Mouse (Mus musculus) erythroid progenitor cell, adult 5-6 weeks (primary cell): ENCODE measurements at regions not wholly inside any gene's neighbourhood (a gene's known extent, or its start where the extent isn't known, plus 50 kb on each side); places are given as distances from the start of the nearest gene placed in this dataset.

Experiments used
- ATAC-seq: replicated peaks from 2 replicates; pipeline ENCODE4 v1.8.0; 2016; ENCODE audit warnings: moderate number of reproducible peaks, mild to moderate bottlenecking, moderate TSS enrichment, inconsistent platforms; ENCODE audit not compliant: poor library complexity, low FRiP score, severe bottlenecking

DNA sequence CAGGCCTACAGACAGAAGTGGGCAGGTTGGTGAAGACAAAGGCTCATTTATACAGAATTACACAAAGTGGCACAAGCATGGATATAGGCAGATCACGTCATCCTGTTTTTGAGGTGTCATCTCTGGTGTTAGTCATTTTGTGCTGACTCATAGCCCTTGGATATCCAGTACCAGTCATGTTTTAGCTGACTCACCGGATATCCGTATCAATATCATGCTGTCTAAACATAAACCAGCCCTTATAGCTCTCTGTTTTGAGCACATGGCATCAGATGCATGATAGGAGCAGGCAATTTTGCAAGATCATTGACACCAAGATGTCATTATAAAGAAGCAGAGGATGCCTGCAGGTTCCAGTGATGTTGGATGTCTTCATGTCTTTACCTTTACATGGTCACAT lies 97.5 kb upstream of the Mki67 start:
- peak; percentile 46 for ATAC-seq

DNA sequence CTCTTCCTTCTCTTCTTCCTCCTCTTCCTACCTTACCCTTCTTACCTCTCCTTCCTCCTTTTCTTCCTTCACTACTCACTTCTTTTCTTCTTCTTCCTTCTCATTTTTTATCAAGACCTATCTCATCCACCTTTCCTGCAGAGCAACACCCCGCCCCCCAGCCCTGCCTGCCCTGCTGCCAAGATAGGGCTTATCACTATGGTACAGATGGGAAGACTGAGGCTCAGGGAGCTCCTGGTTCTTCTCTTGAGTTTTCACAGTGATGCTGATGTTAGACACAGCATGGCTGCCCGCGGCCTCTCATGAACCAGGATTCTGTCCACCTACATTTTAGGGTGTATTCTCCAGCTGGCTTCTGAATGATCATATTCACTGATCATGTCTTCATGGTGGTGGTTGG lies 100.0 kb upstream of the Mki67 start:
- ATAC-seq = peak; percentile 80

DNA sequence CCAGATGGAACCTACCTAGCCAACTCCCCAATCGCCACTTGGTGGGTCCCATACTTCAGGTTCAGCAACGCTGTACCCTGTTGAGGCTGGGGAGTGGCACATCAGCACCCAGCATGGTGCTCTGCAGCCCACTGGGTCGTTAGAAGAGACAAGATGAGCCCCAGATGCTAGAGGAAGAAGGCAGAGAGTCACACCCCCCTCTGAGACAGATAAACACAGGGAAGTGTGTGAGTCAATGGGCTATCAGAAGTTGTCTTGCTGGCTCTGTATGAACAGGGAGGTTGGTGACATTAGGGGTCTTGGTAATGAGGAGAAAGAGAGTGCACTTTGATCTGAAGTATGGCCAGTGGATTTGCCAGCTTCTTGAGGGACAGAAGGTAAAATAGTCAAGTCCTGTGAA lies 101.7 kb upstream of the Mki67 start:
- ATAC-seq = peak; percentile 31

DNA sequence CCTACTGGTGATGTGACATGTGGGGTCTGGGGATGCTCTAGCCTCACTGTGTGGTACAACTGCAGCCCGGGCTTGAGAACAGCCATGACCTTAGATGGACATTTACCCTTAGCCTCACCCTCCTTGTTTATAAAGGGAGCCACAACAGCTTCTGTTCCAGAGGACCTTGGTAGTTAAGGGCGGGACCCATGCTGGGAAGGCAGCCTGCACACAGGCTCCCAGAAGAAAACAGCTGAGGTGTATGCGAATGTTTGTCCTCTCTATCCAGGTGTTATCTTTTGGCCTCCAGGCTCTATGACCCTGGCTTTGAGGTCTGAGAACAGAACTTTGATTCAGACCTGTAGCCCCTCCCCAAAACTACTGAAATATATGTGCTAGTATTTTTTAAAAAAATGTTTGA lies 102.1 kb upstream of the Mki67 start:
- 0 out of 2 replicates have a peak, but pooled peaks have one; percentile 31 for ATAC-seq

DNA sequence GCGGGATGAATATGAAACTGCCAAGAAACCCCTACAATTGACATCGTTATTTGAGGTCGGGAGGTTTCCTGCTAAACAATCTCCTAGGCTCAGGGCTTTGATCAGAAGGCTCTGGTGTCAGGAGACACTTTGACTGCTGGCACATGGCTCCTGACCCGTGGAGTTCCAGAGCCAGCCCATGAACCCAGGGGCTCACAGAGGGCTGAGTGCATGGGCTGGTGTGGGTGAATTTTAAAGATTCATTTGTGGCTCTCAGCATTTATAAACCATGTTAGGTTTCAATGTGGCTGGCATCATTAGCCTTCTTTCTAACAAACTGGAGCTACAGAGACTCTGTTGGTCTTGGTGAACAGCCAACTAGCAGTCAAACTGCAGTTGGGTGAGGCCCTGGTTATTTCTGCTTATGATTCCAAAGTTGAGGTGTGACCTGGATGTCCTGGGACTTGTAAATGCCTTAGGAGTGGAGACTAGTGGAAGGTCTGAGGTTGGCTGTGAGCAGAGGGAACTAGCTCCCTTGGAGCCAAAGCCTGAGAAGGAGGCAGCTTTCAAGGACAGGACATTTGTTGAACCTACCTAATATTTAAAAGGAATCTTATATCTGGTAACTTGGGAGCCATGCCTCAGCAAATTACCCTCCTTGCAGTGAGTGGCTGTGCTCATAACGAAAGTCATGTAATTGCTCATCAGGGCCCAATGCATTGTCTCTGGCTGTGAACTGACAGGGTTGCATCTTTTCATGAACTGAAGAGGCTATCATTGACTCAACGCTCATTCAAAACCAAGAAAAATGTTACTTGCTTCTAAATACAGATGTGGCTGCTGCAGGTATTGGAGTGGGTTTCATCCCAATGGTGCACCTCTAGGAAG lies 108.0 kb upstream of the Mki67 start:
- ATAC-seq = no peak

DNA sequence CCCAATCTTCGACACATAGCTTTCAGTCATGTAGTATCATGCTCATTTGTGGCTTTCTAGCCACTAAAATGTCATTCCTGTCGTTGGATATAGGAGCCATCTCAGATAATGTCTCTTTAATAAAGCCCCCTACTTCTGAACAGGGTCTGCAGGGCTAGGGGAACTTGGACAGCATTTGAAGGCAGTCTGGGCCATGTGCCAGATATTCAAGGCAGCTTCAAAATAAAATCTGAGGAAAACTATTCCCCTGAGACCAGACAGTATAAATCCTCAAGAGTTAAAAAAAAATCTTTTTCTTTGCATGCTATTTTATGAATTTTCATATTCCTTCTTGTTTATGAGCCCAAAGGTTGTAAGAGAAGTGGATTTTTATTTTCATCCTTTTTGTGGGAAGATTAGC lies 113.1 kb upstream of the Mki67 start:
- ATAC-seq = no peak

DNA sequence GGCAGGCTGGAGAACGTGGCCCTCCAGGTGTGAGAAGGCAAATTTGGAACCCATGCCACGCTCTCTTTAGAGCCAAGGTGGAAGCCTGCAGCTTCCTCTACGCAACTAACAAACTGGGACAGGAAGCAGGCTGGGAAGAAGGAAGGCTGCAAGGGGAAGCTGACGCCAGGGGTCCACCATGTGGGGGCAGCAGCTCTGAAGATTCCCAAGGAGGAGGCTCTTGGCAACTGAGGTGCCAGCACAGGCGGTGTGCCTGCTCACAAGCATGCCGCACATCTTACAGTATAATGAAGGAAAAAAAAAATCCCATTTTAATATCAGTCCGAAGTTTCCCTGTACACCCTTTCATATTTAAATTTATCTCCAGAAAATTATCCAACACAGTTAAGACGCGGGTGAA lies 117.3 kb upstream of the Mki67 start:
- no peak for ATAC-seq

DNA sequence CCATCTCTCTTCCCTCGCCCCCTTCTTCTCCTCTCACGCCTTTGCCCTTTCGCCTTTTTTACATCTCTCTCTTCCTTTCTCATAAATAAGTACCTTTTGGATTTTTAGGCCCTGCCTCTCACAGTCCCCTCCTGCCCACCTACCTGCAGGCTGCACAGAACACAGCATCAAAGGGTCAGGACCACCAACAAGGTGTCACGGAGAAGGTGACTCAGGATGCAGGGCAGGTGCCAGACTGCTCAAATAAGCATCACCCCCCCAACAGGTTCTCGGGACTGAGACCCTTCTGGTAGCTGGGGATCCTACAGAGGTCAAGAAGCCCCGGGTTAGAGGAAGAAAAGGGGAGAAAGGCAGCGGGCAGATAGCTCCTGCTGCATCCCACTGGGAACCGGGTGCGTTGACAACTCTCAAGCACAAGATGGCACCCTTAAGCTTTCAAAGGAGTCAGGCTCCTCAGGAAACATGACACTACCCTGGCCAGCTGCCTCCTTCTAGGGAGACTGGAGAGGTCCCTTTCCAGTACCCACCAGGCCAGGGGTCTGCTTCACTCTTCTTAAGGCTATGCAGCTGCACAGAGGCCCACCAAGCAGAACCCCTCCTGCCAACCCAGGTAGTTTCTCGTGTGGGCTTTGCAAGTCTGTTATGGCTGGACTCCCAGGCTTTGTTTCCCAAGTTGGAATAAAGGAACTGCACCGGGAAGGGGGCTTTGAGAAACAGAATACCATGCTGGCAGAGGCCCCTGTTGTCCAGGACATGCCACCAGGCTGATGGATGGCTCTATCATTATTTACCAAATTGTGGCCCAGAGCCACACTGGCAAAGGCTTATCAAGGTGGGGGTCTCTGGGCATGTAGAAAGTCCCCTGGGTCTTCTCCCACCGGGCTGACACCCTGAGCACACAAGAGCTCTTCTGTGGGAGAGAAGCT lies 120.9 kb upstream of the Mki67 start:
- peak; percentile 59 for ATAC-seq

DNA sequence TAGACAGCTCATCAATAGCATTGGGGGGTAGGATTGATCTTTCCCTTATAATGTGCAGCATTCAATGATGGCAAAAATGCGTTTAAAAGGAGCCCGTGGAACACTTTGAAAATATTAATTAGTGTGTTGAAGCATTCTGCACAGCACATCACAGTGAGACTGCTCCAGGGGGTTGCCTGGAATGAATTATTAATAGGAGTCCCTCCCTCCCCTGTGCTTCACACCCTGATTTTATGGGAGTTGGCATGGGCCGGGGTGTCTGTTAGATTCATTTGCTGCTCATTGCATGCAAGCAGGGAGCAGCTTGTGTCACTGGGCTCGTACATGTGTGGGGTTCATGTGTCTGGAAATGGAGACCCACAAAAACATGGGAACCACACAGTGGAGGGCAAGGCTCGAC lies 127.9 kb upstream of the Mki67 start:
- no peak for ATAC-seq

DNA sequence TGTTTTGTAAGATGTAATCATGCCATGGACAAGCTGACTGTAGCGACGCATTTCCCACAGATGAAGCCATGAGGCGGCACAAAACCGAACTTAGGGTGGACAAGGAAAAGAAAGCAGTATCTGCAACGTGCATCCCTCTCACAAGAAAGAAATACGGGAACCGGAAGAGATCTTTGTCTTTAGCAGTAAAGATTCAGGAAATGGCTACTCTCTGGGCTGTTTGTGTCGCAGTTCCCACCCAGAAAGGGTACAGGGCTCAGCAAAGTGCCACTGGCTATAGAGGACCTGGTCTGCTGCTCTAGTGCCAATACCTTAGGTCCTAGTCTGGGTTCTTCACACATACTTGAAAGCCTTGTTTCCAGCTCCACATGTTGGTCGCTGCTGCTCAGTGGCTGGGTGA lies 131.1 kb upstream of the Mki67 start:
- no peak for ATAC-seq

DNA sequence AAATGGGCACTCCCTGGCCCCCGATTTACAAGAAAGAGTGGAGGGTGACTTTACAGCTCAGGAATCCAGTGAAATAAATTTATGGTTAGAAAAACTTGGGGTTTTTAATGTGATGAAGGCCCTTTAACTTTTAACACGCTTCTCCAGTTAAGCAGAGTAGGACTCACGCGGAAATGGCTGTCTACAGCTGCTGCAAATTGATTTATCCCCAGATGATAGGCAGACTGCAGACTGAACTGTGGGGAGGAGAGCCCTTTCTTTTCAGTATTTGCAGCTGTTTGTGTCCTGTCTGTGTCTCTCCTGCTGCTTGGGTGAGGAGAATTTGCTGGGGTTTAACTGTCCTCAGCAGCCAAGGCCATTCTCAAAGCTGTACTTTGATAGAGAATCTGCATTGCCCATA lies 132.0 kb upstream of the Mki67 start:
- no peak for ATAC-seq

DNA sequence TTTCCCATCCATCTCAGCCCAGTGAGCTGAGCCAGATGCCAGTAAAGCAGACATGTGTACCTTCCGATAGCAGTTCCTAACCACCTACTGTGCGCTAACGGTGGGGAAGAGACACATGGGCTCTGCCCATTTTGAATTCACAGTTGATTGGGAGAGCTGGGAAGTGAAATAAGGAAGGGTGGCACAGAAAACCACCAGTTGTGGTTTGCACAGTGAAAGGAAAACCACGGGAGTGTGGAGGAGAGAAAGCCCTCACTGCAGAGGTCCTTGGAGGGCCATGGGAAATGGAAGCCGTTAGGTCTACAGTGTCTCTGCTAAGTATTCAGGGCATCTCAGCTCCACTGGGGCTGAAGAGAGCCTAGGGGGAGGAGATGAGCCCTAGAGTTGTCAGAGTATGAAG lies 132.7 kb upstream of the Mki67 start:
- no peak for ATAC-seq

DNA sequence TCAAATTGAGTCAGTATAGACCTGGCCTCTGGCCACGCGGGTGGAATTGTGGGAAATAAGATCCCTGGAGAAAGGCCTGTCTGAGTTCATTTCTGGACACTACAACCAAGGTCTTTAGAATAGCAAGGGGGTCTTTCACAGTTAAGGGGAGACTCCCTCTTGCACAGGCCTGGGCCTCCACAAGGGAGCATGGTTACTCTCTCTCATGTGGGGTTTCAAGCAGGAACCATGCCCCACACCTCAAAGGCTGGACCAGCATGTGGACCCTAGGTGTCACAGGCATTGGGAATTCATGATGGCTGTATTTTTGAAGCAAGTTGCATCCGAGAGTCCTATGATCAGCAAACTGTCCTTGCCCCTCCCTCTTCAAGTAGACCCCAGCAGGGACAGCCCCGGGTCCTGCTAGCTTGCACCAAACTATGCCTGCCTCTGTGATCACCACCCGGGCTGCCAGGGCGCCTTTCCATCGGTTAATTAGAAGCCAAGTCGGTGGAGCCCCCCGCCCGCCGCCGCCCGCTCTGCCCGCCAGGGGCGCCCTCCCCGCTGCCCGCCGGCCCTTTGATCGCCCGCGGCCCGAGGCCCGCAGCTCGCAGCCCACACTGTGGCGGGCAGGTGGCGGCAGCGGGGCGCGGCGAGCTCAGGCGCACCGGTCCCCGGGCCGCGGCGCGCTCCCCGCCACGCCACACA lies 137.1 kb upstream of the Mki67 start:
- ATAC-seq = no peak

DNA sequence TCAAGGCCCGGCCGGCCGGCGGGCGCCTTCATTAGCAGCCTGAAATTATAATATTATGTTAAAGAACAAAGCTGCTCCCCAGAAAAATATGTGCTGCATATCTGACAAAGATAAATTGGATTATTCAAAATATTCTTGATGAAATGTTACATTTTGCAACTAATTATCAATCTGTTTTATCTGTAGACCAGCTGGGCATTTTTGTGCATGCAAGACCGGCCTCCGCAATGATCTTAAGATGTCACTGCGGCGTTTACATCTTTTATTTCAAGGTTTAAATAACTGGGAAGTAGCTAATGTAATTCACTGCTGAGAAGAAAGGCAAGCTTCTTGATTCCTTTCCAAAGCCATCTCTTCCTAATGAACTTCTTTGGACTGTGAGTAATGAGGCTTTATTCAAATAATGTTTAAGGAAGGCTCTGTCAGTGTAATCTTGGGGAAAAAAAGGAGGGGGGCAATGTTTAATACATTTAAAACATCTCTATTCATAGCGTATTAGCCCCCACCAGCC lies 137.7 kb upstream of the Mki67 start:
- ATAC-seq = no peak

DNA sequence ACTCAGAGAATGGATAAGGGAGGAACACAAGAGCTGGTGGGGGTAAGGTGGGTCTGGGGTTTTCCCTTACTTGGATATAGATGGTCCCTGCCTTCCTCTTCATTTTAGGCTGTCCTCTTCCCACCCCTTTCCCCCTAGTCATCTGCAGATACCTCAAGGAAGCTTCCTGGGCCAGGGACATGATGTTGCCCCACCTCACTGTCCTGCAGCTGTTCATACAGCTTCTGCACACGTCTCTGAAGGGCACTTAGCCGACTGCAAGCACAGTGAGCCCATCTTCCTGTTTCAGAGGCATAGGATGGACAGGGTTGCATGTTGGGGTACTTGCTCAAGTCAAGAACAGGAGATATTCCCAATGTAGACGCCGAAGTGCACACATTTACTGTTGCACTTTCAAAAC lies 144.1 kb upstream of the Mki67 start:
- no peak for ATAC-seq

DNA sequence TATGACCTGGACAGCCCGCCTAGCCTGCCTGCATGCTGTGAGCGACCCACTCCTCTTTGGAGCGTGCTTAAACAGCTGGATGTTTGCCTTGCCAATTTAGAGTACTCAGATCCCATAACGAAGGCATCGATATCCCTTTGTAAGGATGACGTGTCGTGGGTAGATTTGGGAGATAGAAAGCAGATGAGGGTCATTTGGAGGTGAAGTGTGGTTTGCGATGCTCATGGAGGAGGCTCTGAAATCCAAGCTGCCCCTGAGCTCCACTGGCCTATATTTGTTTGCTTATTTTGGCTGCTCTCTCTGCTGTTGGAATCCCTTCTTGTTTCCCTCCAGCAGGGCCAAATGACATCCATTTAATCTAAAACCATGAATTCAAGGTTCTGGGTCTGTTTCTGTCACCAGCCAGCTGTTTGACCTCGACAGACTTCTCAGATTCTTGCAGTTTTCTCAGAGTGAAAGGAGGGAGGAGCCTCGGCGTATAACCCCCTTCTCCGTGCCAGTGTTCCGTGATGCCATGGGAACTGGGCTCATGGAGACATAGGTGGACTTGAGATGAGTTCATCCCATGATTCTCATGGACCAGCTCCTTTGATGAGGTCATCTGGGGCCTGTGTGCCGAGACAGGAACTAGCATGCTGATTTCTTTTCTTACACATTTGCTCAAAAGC lies 144.7 kb upstream of the Mki67 start:
- ATAC-seq = no peak

DNA sequence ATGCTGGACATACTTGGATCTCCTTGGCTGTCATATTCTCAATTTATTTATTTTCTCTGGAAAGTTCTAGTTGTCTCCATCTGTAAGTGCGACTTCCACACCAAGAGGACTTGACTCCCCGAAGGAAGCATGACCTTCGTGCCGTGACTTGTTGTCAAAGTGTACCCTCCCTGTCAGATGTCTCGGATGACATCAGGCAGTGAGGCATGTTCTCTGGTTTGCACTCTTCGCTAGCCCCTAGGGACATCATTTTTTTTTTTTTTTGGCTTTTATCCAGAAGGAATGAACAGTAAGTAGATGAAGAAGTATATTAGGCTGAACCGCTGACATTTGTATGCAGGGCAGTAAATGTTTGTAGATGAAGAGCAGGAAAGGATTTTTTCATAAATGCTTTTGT lies 145.2 kb upstream of the Mki67 start:
- ATAC-seq = no peak

DNA sequence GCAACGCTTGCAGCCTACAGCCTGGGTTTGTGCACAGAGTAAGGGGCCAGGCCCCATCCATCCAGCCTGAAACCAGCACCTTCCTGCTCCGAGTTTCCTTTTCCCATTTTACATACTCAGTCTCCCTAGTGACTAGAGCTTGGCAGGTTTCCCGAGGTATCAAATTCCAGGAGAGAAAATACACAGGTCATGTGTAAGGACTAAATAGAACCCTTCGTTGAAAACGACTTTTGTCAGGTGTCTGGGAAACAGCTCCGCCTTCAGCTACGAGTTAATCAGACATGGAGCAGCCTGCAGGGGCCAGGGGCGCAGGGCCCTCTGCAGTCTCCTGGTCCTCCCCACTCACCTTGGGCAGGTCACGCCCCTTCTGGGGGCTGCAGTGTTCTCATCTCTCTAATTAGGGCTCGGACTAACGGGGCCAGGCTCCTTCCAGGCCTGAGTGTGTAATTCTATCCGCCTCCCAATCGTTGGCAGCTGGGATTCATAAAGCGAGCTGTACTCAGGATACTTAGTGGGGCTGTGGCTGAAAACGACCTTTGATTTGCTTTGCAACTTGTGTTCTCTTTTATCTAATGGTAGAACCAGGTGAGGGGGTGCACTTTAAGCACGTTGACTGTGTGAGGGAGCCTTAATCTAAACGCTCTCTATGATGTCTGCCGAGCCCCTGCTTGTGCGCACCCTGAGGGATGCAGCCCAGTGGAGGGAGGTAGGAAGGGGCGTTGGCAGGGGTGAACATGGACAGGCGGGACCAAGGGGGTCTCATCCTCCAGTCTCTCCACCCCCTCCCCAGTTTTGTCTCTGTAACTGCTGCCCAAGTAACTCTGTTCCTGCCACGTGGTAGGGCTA lies 147.6 kb upstream of the Mki67 start:
- no peak for ATAC-seq

DNA sequence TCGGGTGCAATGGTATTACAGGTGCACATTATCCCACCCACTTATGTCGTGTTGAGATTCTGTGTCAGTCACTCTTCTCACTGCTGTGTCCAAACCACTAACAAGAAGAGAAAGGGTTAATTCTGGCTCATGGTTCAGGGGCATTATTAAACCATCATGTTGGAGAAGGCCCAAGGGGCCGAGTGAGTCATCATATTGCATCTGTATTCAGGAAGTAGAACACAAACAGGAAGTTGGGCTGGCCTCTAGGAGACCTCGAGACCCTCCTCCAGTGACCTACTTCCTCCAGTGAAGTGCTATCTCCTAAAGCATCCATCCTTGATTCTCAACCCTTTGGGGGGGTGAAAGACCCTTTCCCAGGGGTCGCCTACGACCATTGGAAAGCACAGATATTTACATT lies 154.8 kb upstream of the Mki67 start:
- no peak for ATAC-seq
